Mouse (Mus musculus) MEL (cell line): ENCODE data around the gene Pidd1.

Experiments
- BHLHE40 ChIP-seq: IDR thresholded peaks from 2 replicates; pipeline ENCODE4 v1.6.1; 2012; ENCODE audit warnings: low read depth, mild to moderate bottlenecking, inconsistent platforms, low read length, improper control_type of control experiment, borderline replicate concordance
- CHD2 ChIP-seq: IDR thresholded peaks from 2 replicates; pipeline ENCODE4 v1.6.1; 2011; ENCODE audit warnings: low read length, improper control_type of control experiment
- CTCF ChIP-seq, 3 experiments: IDR thresholded peaks in 2 of 3; conservative IDR thresholded peaks in 1 of 3; 2 replicates each; pipeline ENCODE4 v1.5.1; 2011 to 2012; ENCODE audit warnings: low read length in 3 of 3, low read depth in 2 of 3, mild to moderate bottlenecking in 2 of 3, improper control_type of control experiment in 1 of 3, inconsistent platforms in 1 of 3, mixed read lengths in 1 of 3, moderate library complexity in 1 of 3; ENCODE audit not compliant: control insufficient read depth in 1 of 3, insufficient read depth in 1 of 3, poor library complexity in 1 of 3, severe bottlenecking in 1 of 3
- E2F4 ChIP-seq: IDR thresholded peaks from 2 replicates; pipeline ENCODE4 v1.6.1; 2011; ENCODE audit warnings: low read depth, low read length, improper control_type of control experiment, borderline replicate concordance
- ELF1 ChIP-seq: IDR thresholded peaks from 2 replicates; pipeline ENCODE4 v1.6.1; 2014; ENCODE audit warnings: low read depth, mild to moderate bottlenecking, inconsistent platforms, low read length, improper control_type of control experiment, moderate library complexity
- EP300 ChIP-seq, 2 experiments: IDR thresholded peaks; 2 replicates each; pipeline ENCODE4 v1.6.1; 2011; ENCODE audit warnings: improper control_type of control experiment in 2 of 2, low read length in 2 of 2, low read depth in 1 of 2, mild to moderate bottlenecking in 1 of 2
- GABPA ChIP-seq: IDR thresholded peaks from 2 replicates; pipeline ENCODE4 v1.6.1; 2012; ENCODE audit warnings: low read depth, mild to moderate bottlenecking, inconsistent platforms, low read length, improper control_type of control experiment, moderate library complexity
- GATA1 ChIP-seq: IDR thresholded peaks from 2 replicates; pipeline ENCODE4 v1.6.1; 2011; ENCODE audit warnings: low read depth, low read length, improper control_type of control experiment
- MEF2A ChIP-seq: IDR thresholded peaks from 2 replicates; pipeline ENCODE4 v1.6.1; 2014; ENCODE audit warnings: low read depth, mild to moderate bottlenecking, inconsistent platforms, low read length, improper control_type of control experiment; ENCODE audit not compliant: poor library complexity, insufficient replicate concordance, severe bottlenecking; ENCODE audit errors: extremely low read depth
- MYC ChIP-seq: IDR thresholded peaks from 2 replicates; pipeline ENCODE4 v1.6.1; 2011; ENCODE audit warnings: low read depth, mild to moderate bottlenecking, low read length, improper control_type of control experiment, moderate library complexity
- POLR2A ChIP-seq, 2 experiments: IDR thresholded peaks; 2 replicates each; pipeline ENCODE4 v1.6.1; 2011 to 2012; ENCODE audit warnings: low read length in 2 of 2, mild to moderate bottlenecking in 2 of 2, control low read depth in 1 of 2, improper control_type of control experiment in 1 of 2, low read depth in 1 of 2, moderate library complexity in 1 of 2; ENCODE audit not compliant: control insufficient read depth in 1 of 2, insufficient read depth in 1 of 2, poor library complexity in 1 of 2
- POLR2AphosphoS5 ChIP-seq: IDR thresholded peaks from 2 replicates; pipeline ENCODE4 v1.6.1; 2012; ENCODE audit warnings: low read depth, borderline replicate concordance, mild to moderate bottlenecking, inconsistent platforms, low read length, moderate library complexity, mixed read lengths
- USF2 ChIP-seq, 2 experiments: IDR thresholded peaks; 2 replicates each; pipeline ENCODE4 v1.6.1; 2011 to 2012; ENCODE audit warnings: improper control_type of control experiment in 2 of 2, low read length in 2 of 2, borderline replicate concordance in 1 of 2, inconsistent platforms in 1 of 2, low read depth in 1 of 2, mild to moderate bottlenecking in 1 of 2; ENCODE audit not compliant: insufficient read depth in 1 of 2
- ZC3H11A ChIP-seq: IDR thresholded peaks from 2 replicates; pipeline ENCODE4 v1.6.1; 2012; ENCODE audit warnings: low read depth, mild to moderate bottlenecking, inconsistent platforms, low read length, improper control_type of control experiment

- TF ChIP-seq CTCF (IDR thresholded peaks at IDR 0.05 in 2 of 3, conservative IDR thresholded peaks at IDR 0.05 in 1 of 3; ENCODE audit: control insufficient read depth in 1 of 3, insufficient read depth in 1 of 3, low read depth in 2 of 3, low read length in 3 of 3, poor library complexity in 1 of 3, severe bottlenecking in 1 of 3) (no peak), POLR2A (IDR thresholded peaks at IDR 0.05; ENCODE audit: control insufficient read depth in 1 of 2, insufficient read depth in 1 of 2, low read depth in 1 of 2, low read length in 2 of 2, poor library complexity in 1 of 2) (no peak), MEF2A (no peak), CHD2 (no peak), USF2 (IDR thresholded peaks at IDR 0.05; ENCODE audit: borderline replicate concordance in 1 of 2, insufficient read depth in 1 of 2, low read depth in 1 of 2, low read length in 2 of 2) (no peak), ZC3H11A (no peak), EP300 (IDR thresholded peaks at IDR 0.05; ENCODE audit: low read depth in 1 of 2, low read length in 2 of 2) (no peak), BHLHE40 (no peak), GATA1 (no peak), GABPA (no peak), ELF1 (no peak), POLR2AphosphoS5 (no peak), E2F4 (no peak), MYC (no peak)
These were observed 5.4 kb downstream of the Pidd1 start for GRCm38 (mm10) chr7:141438201-141438968.
